Mouse (Mus musculus) G1E (cell line): ENCODE results near the gene Col25a1.

ENCODE experiments used
- CTCF ChIP-seq: IDR thresholded peaks from 2 replicates; pipeline ENCODE4 v1.5.1; 2012; ENCODE audit warnings: low read depth, low read length, inconsistent platforms, mixed read lengths
- GATA1 ChIP-seq: IDR thresholded peaks from 2 replicates; pipeline ENCODE4 v1.6.1; 2012; ENCODE audit warnings: borderline replicate concordance, low read length, inconsistent platforms, mixed read lengths
- GATA2 ChIP-seq: IDR thresholded peaks from 2 replicates; pipeline ENCODE4 v1.6.1; 2012; ENCODE audit warnings: low read depth, low read length, inconsistent platforms, borderline replicate concordance

DNA sequence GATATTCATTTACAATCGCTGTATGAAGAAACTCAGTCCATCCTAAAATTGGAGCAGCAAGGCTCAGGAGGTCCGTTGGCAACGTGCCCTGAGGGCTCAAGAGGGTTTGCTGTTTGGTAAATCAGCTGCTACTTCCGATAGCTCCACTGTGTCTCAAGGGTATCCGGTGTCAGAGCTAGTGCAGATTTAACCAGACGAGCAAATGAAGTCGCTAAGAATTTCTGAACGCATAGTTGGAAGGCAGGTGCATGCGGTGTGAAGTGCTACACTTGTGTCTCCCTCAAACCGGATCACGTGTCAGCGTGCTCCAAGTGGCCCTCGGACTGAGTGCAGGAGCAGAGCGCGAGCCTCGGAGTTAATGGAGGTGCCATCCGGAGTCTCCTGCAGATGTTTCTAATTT lies 448.2 kb downstream of the Col25a1 start:
- TF ChIP-seq CTCF (no peak), GATA1 (no peak), GATA2 (no peak)
